Mouse (Mus musculus) layer of hippocampus, adult 2 months (tissue): ENCODE measurements at regions not wholly inside any gene's neighbourhood (a gene's known extent, or its start where the extent isn't known, plus 50 kb on each side); places are given as distances from the start of the nearest gene placed in this dataset.

Experiments
- DNase-seq, 2 experiments: peaks; one replicate each; pipeline ENCODE4 v3.0.0; 2022; ENCODE audit warnings: low spot score in 2 of 2
- H3K27ac ChIP-seq: fragments of 200-600 bp; 2 replicates; pipeline ENCODE4 v1.8.1; 2022
- H3K4me3 ChIP-seq: fragments of 200-600 bp; 2 replicates; pipeline ENCODE4 v1.8.1; 2022; ENCODE audit warnings: mild to moderate bottlenecking
- CTCF ChIP-seq: fragments of 200-600 bp; conservative IDR thresholded peaks from 2 replicates; pipeline ENCODE4 v1.8.1; 2022; ENCODE audit warnings: antibody characterized with exemption, mild to moderate bottlenecking, moderate library complexity

GRCm38 (mm10) chr14:58937791-58938600, 204.7 kb downstream of the 1700129C05Rik start:
- Histone ChIP-seq H3K4me3 (no peak overlapping the region), H3K27ac (no peak overlapping the region)
- DNase-seq: no peak
- peak; percentile 66 for TF ChIP-seq CTCF

DNA sequence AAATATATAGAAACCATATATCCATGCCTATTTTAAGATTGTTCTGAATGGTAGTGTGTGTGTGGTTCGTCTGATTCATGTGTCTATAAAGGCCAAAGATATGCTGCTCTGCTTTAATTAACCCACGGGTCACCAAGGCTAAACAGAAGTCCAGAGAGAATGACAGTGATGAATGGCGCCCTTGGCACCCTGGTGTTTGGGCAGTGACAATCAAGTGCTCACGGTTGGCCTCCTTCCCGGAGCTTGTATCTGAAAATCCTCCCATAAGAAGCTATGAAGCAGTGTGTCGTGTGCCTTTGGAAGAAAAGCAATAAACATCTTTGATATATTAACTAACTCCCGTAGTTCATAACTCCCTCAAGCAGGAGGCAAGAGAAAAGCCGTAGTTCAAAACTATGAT, 205.4 kb downstream of the 1700129C05Rik start:
- H3K27ac ChIP-seq: no peak overlapping the region
- no peak for TF ChIP-seq CTCF
- DNase-seq: no peak
- no peak overlapping the region for H3K4me3 ChIP-seq

DNA sequence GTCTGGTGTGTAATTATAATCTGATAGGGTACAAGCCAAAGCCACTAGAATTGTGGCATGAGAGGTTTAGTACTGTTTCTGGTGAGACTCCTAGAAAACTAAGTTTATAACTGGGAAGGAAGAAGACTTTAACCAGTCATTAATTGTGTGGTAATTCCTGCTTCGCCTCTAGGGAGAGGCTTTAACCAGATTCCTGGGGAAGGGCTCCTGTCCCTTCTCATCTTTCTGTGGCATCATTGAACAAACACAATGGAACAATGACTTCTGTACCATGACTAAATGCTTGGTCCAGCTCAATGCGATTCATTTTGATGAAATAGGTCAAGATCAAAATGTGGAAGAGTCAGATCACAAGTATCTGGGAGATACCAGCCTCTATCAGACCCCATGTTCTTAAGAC, 206.6 kb downstream of the 1700129C05Rik start:
- H3K4me3 ChIP-seq: no peak overlapping the region
- no peak for DNase-seq
- no peak for TF ChIP-seq CTCF
- H3K27ac ChIP-seq: no peak overlapping the region

GRCm38 (mm10) chr14:58917853-58918252, 224.8 kb downstream of the 1700129C05Rik start:
- no peak overlapping the region for H3K27ac ChIP-seq
- TF ChIP-seq CTCF: peak; percentile 33
- no peak for DNase-seq
- no peak overlapping the region for H3K4me3 ChIP-seq

DNA sequence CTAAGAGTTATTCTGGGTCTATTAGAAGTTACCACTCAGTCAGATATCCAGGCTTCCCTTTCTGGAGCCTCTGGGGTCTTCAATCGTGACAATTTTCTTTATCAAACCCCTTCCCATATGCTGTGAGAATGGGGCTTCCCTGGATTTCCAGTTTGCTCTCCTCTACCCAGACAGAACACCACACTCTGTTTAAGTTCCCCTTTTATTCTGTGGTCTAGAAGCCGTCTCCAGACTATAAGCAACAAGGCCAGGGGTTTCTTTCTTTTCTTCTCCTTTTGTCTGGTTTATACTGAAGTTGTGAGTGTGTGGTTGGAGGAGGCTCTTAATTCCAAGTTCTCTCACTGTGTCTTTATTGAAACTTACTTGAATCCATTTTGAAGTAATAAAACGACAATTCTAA, 225.5 kb downstream of the 1700129C05Rik start:
- no peak overlapping the region for H3K27ac ChIP-seq
- no peak for TF ChIP-seq CTCF
- DNase-seq: no peak
- no peak overlapping the region for H3K4me3 ChIP-seq

- peak; percentile 51 for TF ChIP-seq CTCF
Measured at GRCm38 (mm10) chr14:58914937-58915336, 227.8 kb downstream of the 1700129C05Rik start.

GRCm38 (mm10) chr14:58910846-58911245, 231.8 kb downstream of the 1700129C05Rik start:
- no peak overlapping the region for H3K4me3 ChIP-seq
- DNase-seq: no peak
- no peak overlapping the region for H3K27ac ChIP-seq
- no peak for TF ChIP-seq CTCF

More at GRCm38 (mm10) chr14:58914937-58915336, 227.8 kb downstream of the 1700129C05Rik start:
- H3K27ac ChIP-seq: no peak overlapping the region
- DNase-seq: no peak
- no peak overlapping the region for H3K4me3 ChIP-seq

DNA sequence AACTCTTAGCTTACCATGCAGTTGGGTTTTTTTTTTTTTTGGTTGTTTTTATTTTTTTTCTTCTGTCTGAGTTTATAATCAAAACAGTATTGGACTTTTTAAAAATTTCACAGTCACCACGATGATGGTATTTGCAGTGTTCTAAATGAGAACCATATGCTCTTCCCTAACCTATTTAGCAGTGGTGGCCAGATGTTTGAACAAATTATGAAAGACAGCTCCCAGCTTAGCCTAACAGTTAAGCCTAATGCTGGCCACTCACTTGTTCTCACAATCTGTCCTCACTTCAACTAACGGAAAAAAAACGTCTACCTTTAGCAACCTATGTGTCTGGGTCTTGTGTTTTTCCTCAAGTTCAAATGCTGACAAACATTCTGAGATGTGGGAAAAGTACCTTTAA, 234.8 kb downstream of the 1700129C05Rik start:
- TF ChIP-seq CTCF: no peak
- H3K27ac ChIP-seq: no peak overlapping the region
- DNase-seq: no peak
- H3K4me3 ChIP-seq: no peak overlapping the region

DNA sequence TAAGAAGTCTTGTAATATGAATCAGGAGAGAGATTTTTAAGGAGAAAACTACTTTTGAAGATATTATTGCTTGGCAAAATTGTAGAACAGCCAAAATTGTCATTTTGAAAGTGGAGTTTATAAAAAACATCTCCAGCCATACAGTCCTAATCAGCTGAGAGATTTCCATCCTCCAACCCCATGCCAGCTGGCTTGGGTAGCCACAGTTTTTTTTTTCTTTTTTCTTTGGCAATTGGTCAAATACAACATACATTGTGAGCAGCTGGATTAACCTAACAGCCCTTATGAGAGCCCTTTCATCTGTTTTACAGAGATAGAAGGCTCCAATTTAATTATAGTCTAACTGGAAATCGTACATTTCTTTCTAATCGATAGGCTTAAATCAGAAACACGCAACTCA, 235.3 kb downstream of the 1700129C05Rik start:
- no peak for TF ChIP-seq CTCF
- no peak for DNase-seq
- no peak overlapping the region for H3K4me3 ChIP-seq
- H3K27ac ChIP-seq: no peak overlapping the region

GRCm38 (mm10) chr14:58906631-58907030, 236.1 kb downstream of the 1700129C05Rik start:
- DNase-seq: no peak
- Histone ChIP-seq H3K4me3 (no peak overlapping the region), H3K27ac (no peak overlapping the region)
- no peak for TF ChIP-seq CTCF

- peak overlapping the region; percentile 17; the same call in 1 of the 2 replicates for H3K4me3 ChIP-seq
- no peak overlapping the region for H3K27ac ChIP-seq
- no peak for DNase-seq
- no peak for TF ChIP-seq CTCF
Measured at GRCm38 (mm10) chr14:58868176-58868949, 274.3 kb downstream of the 1700129C05Rik start.

GRCm38 (mm10) chr14:58867396-58868107, 275.1 kb downstream of the 1700129C05Rik start:
- TF ChIP-seq CTCF: no peak
- Histone ChIP-seq H3K27ac (no peak overlapping the region), H3K4me3 (peak overlapping the region; percentile 17; the same call in 1 of the 2 replicates)
- DNase-seq: no peak

GRCm38 (mm10) chr14:58854871-58855270, 287.8 kb downstream of the 1700129C05Rik start:
- no peak for DNase-seq
- Histone ChIP-seq H3K4me3 (no peak overlapping the region), H3K27ac (no peak overlapping the region)
- TF ChIP-seq CTCF: no peak
